In the genomic region with DNA sequence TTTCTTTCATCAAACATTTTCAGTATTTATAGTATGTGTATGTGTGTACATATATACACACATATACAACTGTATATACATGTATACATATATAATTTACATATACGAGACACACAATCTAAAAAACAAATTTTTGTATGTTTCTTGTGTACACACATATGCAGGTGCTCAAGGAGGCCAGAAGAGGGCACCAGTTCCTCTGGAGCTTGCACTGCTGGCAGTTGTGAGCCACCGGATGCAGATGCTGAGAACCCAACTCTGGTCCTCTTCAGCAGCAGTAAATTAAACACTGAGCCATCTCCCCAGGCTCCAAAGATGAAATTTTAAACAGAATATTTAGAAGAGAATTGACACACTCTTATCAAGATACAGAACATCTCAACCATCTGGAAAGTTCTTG, we compare ENCODE assay signal across 22 mouse cellular contexts.
A peak's percentile ranks its signal among the peaks of the same experiment; 100 is the strongest.
DNase-seq lines count a peak whose midpoint lies in the region; ATAC-seq and TF ChIP-seq lines count a peak whose summit lies in the region.
"Had no signal": no experiment of that assay in that cellular context is flagged by ENCODE, and none has a peak within 500 bp of the region (broad histone marks: within the 10 kb centered on the region; RNA-seq: fewer than 3 reads in every experiment).

No protein-coding gene starts in this region.

- no peaks in the 10 kb centered on the region for H3K36me3 ChIP-seq in kidney, adult 2 months (ENCODE audit: control insufficient read depth, insufficient read depth, low read length)
- no peaks in the 10 kb centered on the region for H3K36me3 ChIP-seq in kidney, embryonic 15.5 days
- H3K36me3 ChIP-seq in thymus, adult 2 months (ENCODE audit: control insufficient read depth, insufficient read depth, low read length), result no peaks in the 10 kb centered on the region
- H3K36me3 ChIP-seq: limb, embryonic 10.5 days; liver, embryonic 15.5 days had no signal

- H3K4me2 ChIP-seq in kidney, embryonic 15.5 days, result no peak overlapping the region
- H3K4me2 ChIP-seq: forebrain, embryonic 13.5 days; liver, embryonic 15.5 days had no signal

- no peaks in the 10 kb centered on the region for H3K27me3 ChIP-seq in kidney, adult 2 months (replicated peaks; ENCODE audit: control insufficient read depth, insufficient read depth, low read length)
- no peaks in the 10 kb centered on the region for H3K27me3 ChIP-seq in kidney, embryonic 15.5 days
- no peaks in the 10 kb centered on the region for H3K27me3 ChIP-seq in thymus, adult 2 months (ENCODE audit: control insufficient read depth, insufficient read depth, low read length)
- H3K27me3 ChIP-seq: forebrain, embryonic 13.5 days; liver, embryonic 15.5 days had no signal

- no peak for DNase-seq in kidney, adult 2 months
- DNase-seq in thymus, postnatal 4 days, result peak; percentile 16
- no peak for DNase-seq in thymus, adult 2 months
- peak; percentile 64 for DNase-seq in R1 (ENCODE audit: low read depth, low spot score)
- no peak for DNase-seq in urinary bladder, postnatal 25 days (ENCODE audit: low spot score)
- no peak for DNase-seq in thymus, postnatal 36 days
- DNase-seq: adrenal gland, adult 8-10 months; cerebellum, adult 9-11 months; gastrocnemius, postnatal 25 days; kidney, adult 18-20 months; kidney, postnatal 14 days; layer of hippocampus, adult 9-11 months; lung, postnatal 14 days; right cerebral cortex, postnatal 4 days; thymus, postnatal 25 days had no signal

- ATAC-seq in kidney, embryonic 15.5 days (replicated peaks; ENCODE audit: low FRiP score), result no peak
- ATAC-seq: forebrain, embryonic 13.5 days; hindbrain, postnatal 0 days had no signal

- H3K9me3 ChIP-seq in kidney, embryonic 15.5 days (replicated peaks), result no peaks in the 10 kb centered on the region
- H3K9me3 ChIP-seq: forebrain, embryonic 13.5 days; limb, embryonic 10.5 days; liver, embryonic 15.5 days had no signal

- 95% methylated on average over 2 of the region's 2 CpGs for whole genome bisulfite sequencing in kidney, adult 2 months
- 92% methylated on average over 2 of the region's 2 CpGs for WGBS in kidney, embryonic 15.5 days
- 97% methylated on average over 2 of the region's 2 CpGs for WGBS in thymus, adult 2 months

- no peak overlapping the region for H3K9ac ChIP-seq in kidney, embryonic 15.5 days
- H3K9ac ChIP-seq: forebrain, embryonic 13.5 days; liver, embryonic 15.5 days had no signal

- no peak overlapping the region for H3K27ac ChIP-seq in kidney, adult 2 months (ENCODE audit: insufficient read depth, low read depth, low read length)
- no peak overlapping the region for H3K27ac ChIP-seq in kidney, embryonic 15.5 days
- H3K27ac ChIP-seq in thymus, adult 2 months (ENCODE audit: control insufficient read depth, insufficient read depth, low read length), result no peak overlapping the region
- H3K27ac ChIP-seq: forebrain, embryonic 13.5 days; hindbrain, postnatal 0 days; left cerebral cortex, adult 2 months; limb, embryonic 10.5 days; liver, embryonic 15.5 days had no signal

- 0 out of 2 replicates have a peak, but pooled peaks have one; percentile 1 for TF ChIP-seq CTCF in kidney, adult 2 months (conservative IDR thresholded peaks at IDR 0.05; ENCODE audit: insufficient read depth, insufficient read length, low read depth, low read length)
- TF ChIP-seq CTCF in thymus, adult 2 months (IDR thresholded peaks at IDR 0.05; ENCODE audit: borderline replicate concordance, control insufficient read depth, extremely low read depth, insufficient read depth, low read length, poor library complexity), result no peak

- TF ChIP-seq POLR2A in kidney, adult 2 months (IDR thresholded peaks at IDR 0.05; ENCODE audit: low read depth, low read length), result no peak
- TF ChIP-seq POLR2A in thymus, adult 2 months (IDR thresholded peaks at IDR 0.05; ENCODE audit: control insufficient read depth, extremely low read depth, insufficient read depth, low read length, poor library complexity), result no peak

- H3K4me1 ChIP-seq in kidney, adult 2 months (ENCODE audit: control insufficient read depth, insufficient read depth, low read length), result no peaks in the 10 kb centered on the region
- H3K4me1 ChIP-seq in kidney, embryonic 15.5 days, result no peaks in the 10 kb centered on the region; the same call in 1 of the 2 replicates
- H3K4me1 ChIP-seq in thymus, adult 2 months (replicated peaks; ENCODE audit: control insufficient read depth, insufficient read depth, low read length), result no peaks in the 10 kb centered on the region
- H3K4me1 ChIP-seq: forebrain, embryonic 13.5 days; limb, embryonic 10.5 days; liver, embryonic 15.5 days had no signal

- H3K4me3 ChIP-seq in kidney, adult 2 months (ENCODE audit: insufficient read depth, low read depth, low read length), result no peak overlapping the region
- no peak overlapping the region for H3K4me3 ChIP-seq in kidney, embryonic 15.5 days (replicated peaks)
- H3K4me3 ChIP-seq in thymus, adult 2 months (ENCODE audit: control insufficient read depth, insufficient read depth, low read length), result no peak overlapping the region
- H3K4me3 ChIP-seq: erythroblast, embryonic 14.5 days; forebrain, embryonic 13.5 days; left cerebral cortex, adult 2 months; limb, embryonic 10.5 days; liver, embryonic 15.5 days had no signal

Comparison
In these comparisons a context has a peak if more than half of its experiments do, and no peak if none do; other contexts are left out.
1. DNase-seq: peak in thymus, postnatal 4 days (single experiment) and R1 (single experiment); none in kidney, adult 2 months (single experiment), thymus, adult 2 months (single experiment), urinary bladder, postnatal 25 days (single experiment) and thymus, postnatal 36 days (0 of 2).